Mouse (Mus musculus) ES-E14 (cell line): ENCODE data around the gene Ap3d1. TPM values are rescaled to one million over a fixed set of nuclear protein-coding genes. Genes with fewer than 3 reads are reported as not detected.

Source experiments
- DNase-seq: peaks from one replicate; pipeline ENCODE4 v3.0.0-alpha.2; 2013; ENCODE audit warnings: low read depth, low spot score
- H3K27ac ChIP-seq: 2 replicates; pipeline ENCODE4 v1.5.1; 2012; ENCODE audit warnings: low read depth, mild to moderate bottlenecking, low read length, moderate library complexity, mixed read lengths; ENCODE audit not compliant: poor library complexity, insufficient read depth, severe bottlenecking
- H3K36me3 ChIP-seq: 2 replicates; pipeline ENCODE4 v1.6.1; 2012; ENCODE audit warnings: mild to moderate bottlenecking, low read length, moderate library complexity, mixed read lengths; ENCODE audit not compliant: control insufficient read depth, poor library complexity, insufficient read depth, severe bottlenecking
- H3K4me1 ChIP-seq, 2 experiments: fragments of 150-350 bp in 1 of 2; sonication (generic) in 1 of 2; 2 replicates each; pipeline ENCODE4 v1.6.1; 2012; ENCODE audit warnings: low read length in 2 of 2, mild to moderate bottlenecking in 1 of 2, mixed read lengths in 1 of 2; ENCODE audit not compliant: control insufficient read depth in 2 of 2, insufficient read depth in 2 of 2, poor library complexity in 1 of 2
- H3K4me3 ChIP-seq, 2 experiments: fragments of 150-350 bp in 1 of 2; sonication (generic) in 1 of 2; 2 replicates each; pipeline ENCODE4 v1.5.1; 2012; ENCODE audit warnings: low read length in 2 of 2, low read depth in 1 of 2, mild to moderate bottlenecking in 1 of 2, mixed read lengths in 1 of 2; ENCODE audit not compliant: insufficient read depth in 1 of 2, poor library complexity in 1 of 2, severe bottlenecking in 1 of 2
- H3K9ac ChIP-seq: 2 replicates; pipeline ENCODE4 v1.6.1; 2012; ENCODE audit warnings: low read depth, mild to moderate bottlenecking, low read length, mixed read lengths; ENCODE audit not compliant: poor library complexity, insufficient read depth, severe bottlenecking
- H3K9me3 ChIP-seq: fragments of 150-350 bp; sonication (generic); 2 replicates; pipeline ENCODE4 v1.6.1; 2012; ENCODE audit warnings: low read depth, mild to moderate bottlenecking, low read length; ENCODE audit not compliant: control insufficient read depth, insufficient read depth
- CHD2 ChIP-seq: IDR thresholded peaks from 2 replicates; pipeline ENCODE4 v1.6.1; 2014; ENCODE audit warnings: mild to moderate bottlenecking, low read depth, low read length, inconsistent platforms
- HCFC1 ChIP-seq: IDR thresholded peaks from 2 replicates; pipeline ENCODE4 v1.6.1; 2012; ENCODE audit warnings: low read length, inconsistent platforms, borderline replicate concordance; ENCODE audit not compliant: insufficient read depth
- MAFK ChIP-seq: IDR thresholded peaks from 2 replicates; pipeline ENCODE4 v1.6.1; 2014; ENCODE audit warnings: mild to moderate bottlenecking, low read depth, low read length, inconsistent platforms; ENCODE audit not compliant: insufficient read depth
- ZC3H11A ChIP-seq: IDR thresholded peaks from 2 replicates; pipeline ENCODE4 v1.6.1; 2012; ENCODE audit warnings: low read depth, mild to moderate bottlenecking, inconsistent platforms, low read length, borderline replicate concordance
- ZNF384 ChIP-seq: IDR thresholded peaks from 2 replicates; pipeline ENCODE4 v1.6.1; 2012; ENCODE audit warnings: low read depth, low read length, inconsistent platforms
- in situ Hi-C, 2 experiments: fragments of 600-800 bp; cut with MboI; formaldehyde crosslinking; loops; one replicate each; pipeline ENCODE4 v1.15.1; 2025; ENCODE audit warnings: low sequenced_read_pairs in 2 of 2, inconsistent platforms in 1 of 2; ENCODE audit not compliant: unreplicated experiment in 2 of 2
- total RNA-seq: library from RNA; depleted of rRNA; stranded (reverse); fragments of 300-350 nt; gene quantifications from 2 replicates; pipeline ENCODE4 v1.2.3, GENCODE M21; 2012

Gene Ap3d1
- total RNA-seq, 1 experiment: 74.8 TPM

DNA sequence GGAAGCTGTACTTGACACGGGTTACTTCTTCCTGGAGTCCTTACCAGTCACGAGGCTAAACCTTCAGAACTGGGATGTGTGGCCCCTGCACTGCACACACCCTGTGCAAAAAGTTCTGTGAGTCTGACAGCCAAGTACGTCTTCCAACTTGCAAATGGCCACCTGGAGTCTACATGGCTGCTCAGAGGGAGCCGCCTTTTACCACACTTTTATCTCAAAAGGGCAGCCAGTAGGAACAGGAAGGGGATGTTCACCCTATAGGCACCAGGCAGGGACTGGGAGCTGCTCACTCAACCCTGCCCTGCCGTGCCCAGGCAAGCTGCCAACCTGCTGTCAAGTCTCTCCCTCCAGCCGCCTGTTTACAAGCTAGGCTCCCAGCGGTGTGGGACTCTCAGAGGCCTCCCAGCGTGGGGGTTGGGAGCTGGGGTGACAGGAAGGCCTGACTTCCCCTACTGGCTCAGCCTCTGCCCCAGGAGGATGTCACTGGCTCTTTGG lies 64.1 kb downstream of the Ap3d1 start, which contains the start of gene Mknk2:
TSS of gene Mknk2 (minus strand) at position 171 of the 495 bp plus-strand sequence.
- TF ChIP-seq ZC3H11A (no peak), CHD2 (no peak), MAFK (no peak), HCFC1 (no peak), ZNF384 (no peak)
- Histone ChIP-seq H3K9ac (peak within 1 kb of the TSS; percentile 84), H3K27ac (peak within 1 kb of the TSS; percentile 63), H3K4me1 (peaks cover 9 to 31% of the 10 kb centered on the region in 2 experiments), H3K9me3 (no peaks in the 10 kb centered on the region), H3K4me3 (peak within 1 kb of the TSS; percentile 71 to 87), H3K36me3 (peaks cover 2% of the 10 kb centered on the region; the same call in 1 of the 2 replicates)
- no peak for DNase-seq
- in situ Hi-C loops: no loop called here

DNA sequence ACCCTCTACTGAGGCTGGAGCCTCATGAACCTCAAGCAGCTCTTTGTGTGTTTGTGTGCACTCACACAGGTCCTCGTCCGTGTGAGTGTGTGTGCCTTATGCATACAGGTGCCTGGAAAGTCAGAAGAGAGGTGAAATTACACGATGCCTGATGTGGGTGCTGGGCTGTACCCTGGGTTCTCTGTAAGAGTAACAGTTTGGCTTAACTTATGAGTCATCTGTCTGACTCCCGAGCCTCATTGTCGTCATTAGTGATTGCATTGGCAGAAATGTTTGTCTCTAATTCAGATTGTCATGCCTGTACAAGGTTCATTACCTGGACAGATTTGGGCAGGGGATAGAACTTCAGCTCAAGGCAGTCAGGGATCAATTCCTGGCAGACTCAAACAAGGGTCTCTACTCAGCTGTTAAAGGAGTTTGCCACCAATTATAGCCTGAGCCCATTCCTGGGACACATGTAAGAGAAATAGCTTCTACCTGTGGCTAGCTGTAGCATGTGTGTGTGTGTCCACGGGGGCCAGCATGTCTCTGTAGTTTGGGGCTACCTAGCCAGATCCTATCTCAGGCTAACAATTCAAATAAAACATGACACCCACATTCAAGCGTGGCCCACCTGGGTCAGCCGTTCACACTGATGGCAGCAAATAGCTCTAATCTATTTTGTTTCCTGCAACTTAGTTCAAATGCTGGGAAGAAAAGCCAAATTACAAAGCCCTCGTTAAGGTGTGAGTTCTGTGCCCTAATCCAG lies 64.8 kb downstream of the Ap3d1 start:
- H3K9ac ChIP-seq: peak overlapping the region; percentile 84
- H3K4me1 ChIP-seq: peaks cover 9 to 31% of the 10 kb centered on the region in 2 experiments
- H3K4me3 ChIP-seq: peak overlapping the region; percentile 71 to 87
- TF ChIP-seq ZNF384 (no peak), HCFC1 (no peak), CHD2 (no peak), MAFK (no peak), ZC3H11A (no peak)
- peaks cover 2% of the 10 kb centered on the region; the same call in 1 of the 2 replicates for H3K36me3 ChIP-seq
- H3K9me3 ChIP-seq: no peaks in the 10 kb centered on the region
- H3K27ac ChIP-seq: peak overlapping the region; percentile 63; the same call in 1 of the 2 replicates
- in situ Hi-C loops: no loop called here
- DNase-seq: no peak

DNA sequence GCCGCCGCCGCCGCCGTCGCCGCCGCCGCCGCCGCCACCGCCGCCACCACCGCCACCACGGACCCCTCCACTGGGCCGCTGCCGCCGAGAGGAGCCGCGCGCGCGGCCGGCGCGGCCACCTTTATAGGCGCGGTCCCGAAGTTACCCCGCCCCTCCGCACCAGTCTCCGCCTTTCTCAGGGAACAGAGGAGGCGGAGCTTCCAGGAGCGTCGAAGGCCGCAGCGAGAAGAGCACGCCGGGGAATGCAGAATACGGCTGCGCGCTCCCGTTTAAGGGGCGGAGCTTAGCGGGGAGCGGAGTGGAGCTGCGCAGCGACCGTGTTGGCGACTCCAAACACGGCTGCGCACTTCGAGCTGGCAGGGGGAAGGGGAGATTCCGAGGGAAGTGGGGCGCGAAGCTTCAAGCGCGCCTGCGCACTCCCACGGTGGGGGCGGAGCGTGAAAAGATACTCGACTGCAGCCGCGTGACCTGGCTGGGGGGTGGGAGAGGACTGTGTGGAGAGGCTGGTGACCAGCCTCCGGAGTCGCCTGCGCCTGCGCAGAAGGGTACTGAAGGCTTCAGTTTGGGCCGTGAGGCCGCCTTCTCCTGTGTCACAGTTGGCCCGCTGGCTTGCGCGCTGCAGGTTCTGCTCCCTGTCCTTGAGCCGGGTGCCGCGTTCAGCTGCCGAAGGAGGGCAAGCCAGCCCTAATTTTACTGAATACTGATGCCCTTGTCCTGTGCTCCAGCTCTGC lies 65.7 kb downstream of the Ap3d1 start:
- peaks cover 8% of the 10 kb centered on the region for H3K36me3 ChIP-seq
- TF ChIP-seq HCFC1 (peak; percentile 38; the same call in 1 of the 2 replicates), MAFK (no peak), CHD2 (no peak)
- in situ Hi-C loops: no loop called here
- no peaks in the 10 kb centered on the region for H3K9me3 ChIP-seq
- H3K27ac ChIP-seq: peak overlapping the region; percentile 63
- peak overlapping the region; percentile 84 for H3K9ac ChIP-seq
- peak; percentile 99 for DNase-seq
- H3K4me3 ChIP-seq: peak overlapping the region; percentile 86 to 87
- peaks cover 9 to 31% of the 10 kb centered on the region in 2 experiments for H3K4me1 ChIP-seq

DNA sequence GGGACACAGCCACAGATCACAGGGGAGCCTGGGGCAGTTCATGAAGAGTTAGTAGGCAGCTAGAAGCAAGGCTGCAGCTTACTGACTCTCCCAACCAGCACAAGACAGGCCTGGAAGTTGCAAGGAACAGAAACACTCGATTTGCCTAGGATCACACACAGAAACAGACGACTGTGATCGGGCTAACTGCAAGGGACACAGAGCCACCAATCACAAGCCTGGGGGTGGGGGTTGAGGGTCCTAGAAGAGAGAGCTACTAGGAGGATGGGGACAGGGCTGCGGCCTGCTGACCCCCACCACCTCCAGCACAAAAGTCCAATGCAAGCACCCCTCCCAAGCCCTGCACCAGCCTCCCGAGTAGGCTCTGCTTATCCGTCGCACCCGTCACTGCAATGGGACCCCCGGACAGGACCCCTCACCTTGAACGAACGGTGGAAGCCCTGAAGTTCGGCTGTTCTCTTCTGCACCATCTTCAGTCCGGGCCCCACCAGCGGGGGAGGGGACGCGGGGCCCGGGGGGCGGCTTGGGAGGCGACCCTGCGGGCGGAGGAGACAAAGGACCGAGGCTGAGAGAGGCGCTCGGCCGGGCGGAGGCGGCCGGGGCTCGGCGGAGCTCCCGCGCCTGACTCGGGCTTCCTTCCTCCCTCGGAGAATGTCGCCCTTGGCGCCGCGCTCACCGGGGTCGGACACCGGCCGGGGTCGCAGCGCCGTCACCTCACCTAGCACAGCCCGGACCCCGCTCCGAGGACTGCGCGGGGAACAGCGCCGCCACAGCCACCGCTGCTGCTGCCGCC lies 66.5 kb downstream of the Ap3d1 start:
- Histone ChIP-seq H3K36me3 (peaks cover 13% of the 10 kb centered on the region), H3K4me3 (peak overlapping the region; percentile 86 to 92), H3K9ac (peak overlapping the region; percentile 81), H3K27ac (no peak overlapping the region), H3K4me1 (peaks cover 9 to 31% of the 10 kb centered on the region in 2 experiments), H3K9me3 (no peaks in the 10 kb centered on the region)
- no peak for TF ChIP-seq ZNF384
- no peak for TF ChIP-seq CHD2
- in situ Hi-C loops: no loop called here
- DNase-seq: no peak
